Mouse (Mus musculus) kidney, embryonic 14.5 days (tissue): ENCODE data around the gene Bcl6b. TPM values are rescaled to one million over a fixed set of nuclear protein-coding genes. Genes with fewer than 3 reads are reported as not detected.
A peak's percentile ranks its signal among the peaks of the same experiment; 100 is the strongest.

Experiments used
- ATAC-seq: fragments of 200-750 bp; cut with Nextera tagmentation; 2 replicates; pipeline ENCODE4 v1.8.0; 2017; ENCODE audit warnings: moderate number of reproducible peaks, mild to moderate bottlenecking, moderate TSS enrichment, moderate library complexity; ENCODE audit not compliant: low FRiP score, low TSS enrichment
- H3K27ac ChIP-seq: fragments of 300-500 bp; sonication (generic); 2 replicates; pipeline ENCODE4 v1.5.1; 2014; ENCODE audit warnings: low read depth, mild to moderate bottlenecking, low read length, moderate library complexity, mixed read lengths
- H3K27me3 ChIP-seq: fragments of 300-500 bp; sonication (generic); 2 replicates; pipeline ENCODE4 v1.6.1; 2014; ENCODE audit warnings: mild to moderate bottlenecking, low read length; ENCODE audit not compliant: control insufficient read depth, insufficient read depth
- H3K36me3 ChIP-seq: fragments of 300-500 bp; sonication (generic); 2 replicates; pipeline ENCODE4 v1.6.1; 2014; ENCODE audit warnings: low read length, mixed read lengths; ENCODE audit not compliant: control insufficient read depth, insufficient read depth
- H3K4me1 ChIP-seq: fragments of 300-500 bp; sonication (generic); 2 replicates; pipeline ENCODE4 v1.6.1; 2014; ENCODE audit warnings: low read length, mixed read lengths; ENCODE audit not compliant: control insufficient read depth, insufficient read depth
- H3K4me2 ChIP-seq: fragments of 300-500 bp; sonication (generic); replicated peaks from 2 replicates; pipeline ENCODE4 v1.6.1; 2014; ENCODE audit warnings: low read depth, mild to moderate bottlenecking, low read length
- H3K4me3 ChIP-seq: fragments of 300-500 bp; sonication (generic); 2 replicates; pipeline ENCODE4 v1.5.1; 2014; ENCODE audit warnings: mild to moderate bottlenecking, low read length
- H3K9ac ChIP-seq: fragments of 300-500 bp; sonication (generic); 2 replicates; pipeline ENCODE4 v1.6.1; 2014; ENCODE audit warnings: low read depth, mild to moderate bottlenecking, low read length, moderate library complexity
- H3K9me3 ChIP-seq: fragments of 300-500 bp; sonication (generic); 2 replicates; pipeline ENCODE4 v1.6.1; 2016; ENCODE audit warnings: low read length; ENCODE audit not compliant: control insufficient read depth
- WGBS: fragments of 180-500 bp; shearing (Covaris S2); extraction: QIAGEN DNeasy Blood & Tissue Kit; methylation state at CpG from one replicate; pipeline ENCODE4 v1.1.7; 2014; 5-methylcytosine and 5-hydroxymethylcytosine counted together
- microRNA counts: library from miRNA; unstranded; fragments of <30 nt; microRNA quantifications from one replicate; lab custom pipeline; 2017
- microRNA-seq: library from miRNA; unstranded; fragments of <30 nt; microRNA quantifications from one replicate; pipeline ENCODE4, GENCODE M21; 2016
- polyA plus RNA-seq: library from polyadenylated mRNA; unstranded; fragments of >200 nt; fragmentation: Nextera tagmentation; extraction: Ambion mirVana; gene quantifications from 2 replicates; pipeline ENCODE4 v1.2.1, GENCODE M21; 2014

Gene Bcl6b
- polyA plus RNA-seq, 1 experiment from 2014 or later = 20.0 TPM

- Histone ChIP-seq H3K4me3 (no peak overlapping the region), H3K9ac (no peak overlapping the region), H3K9me3 (0 out of 2 replicates have a peak, but pooled peaks cover 2% of the 10 kb centered on the region), H3K27me3 (no peaks in the 10 kb centered on the region; the same call in 1 of the 2 replicates), H3K36me3 (no peaks in the 10 kb centered on the region), H3K27ac (no peak overlapping the region), H3K4me2 (no peak overlapping the region), H3K4me1 (no peaks in the 10 kb centered on the region)
- 76% methylated on average over 11 of the region's 11 CpGs for WGBS
- no peak for ATAC-seq
These were observed 50.8 kb downstream of the Bcl6b start for GRCm38 (mm10) chr11:70178756-70179155.

GRCm38 (mm10) chr11:70178311-70178710, 51.3 kb downstream of the Bcl6b start:
- ATAC-seq = no peak
- Histone ChIP-seq H3K4me3 (no peak overlapping the region), H3K27me3 (no peaks in the 10 kb centered on the region; the same call in 1 of the 2 replicates), H3K36me3 (no peaks in the 10 kb centered on the region), H3K4me1 (no peaks in the 10 kb centered on the region), H3K27ac (no peak overlapping the region), H3K4me2 (no peak overlapping the region), H3K9me3 (0 out of 2 replicates have a peak, but pooled peaks cover 2% of the 10 kb centered on the region), H3K9ac (no peak overlapping the region)
- WGBS = 83% methylated on average over 11 of the region's 11 CpGs

GRCm38 (mm10) chr11:70177647-70178046, 52.0 kb downstream of the Bcl6b start:
- no peak overlapping the region for H3K4me2 ChIP-seq
- H3K9ac ChIP-seq = no peak overlapping the region
- 76% methylated on average over 8 of the region's 8 CpGs for WGBS
- H3K4me3 ChIP-seq = no peak overlapping the region
- ATAC-seq = no peak
- no peaks in the 10 kb centered on the region for H3K4me1 ChIP-seq
- H3K9me3 ChIP-seq = 0 out of 2 replicates have a peak, but pooled peaks cover 2% of the 10 kb centered on the region
- H3K27me3 ChIP-seq = no peaks in the 10 kb centered on the region; the same call in 1 of the 2 replicates
- H3K36me3 ChIP-seq = no peaks in the 10 kb centered on the region
- no peak overlapping the region for H3K27ac ChIP-seq

- 0 out of 2 replicates have a peak, but pooled peaks cover 2% of the 10 kb centered on the region for H3K9me3 ChIP-seq
- no peak overlapping the region for H3K4me2 ChIP-seq
- H3K9ac ChIP-seq = no peak overlapping the region
- H3K36me3 ChIP-seq = no peaks in the 10 kb centered on the region
- H3K27ac ChIP-seq = no peak overlapping the region
- H3K4me3 ChIP-seq = no peak overlapping the region
- no peaks in the 10 kb centered on the region for H3K27me3 ChIP-seq
- 76% methylated on average over 4 of the region's 4 CpGs for WGBS
- H3K4me1 ChIP-seq = no peaks in the 10 kb centered on the region
- no peak for ATAC-seq
These were observed 55.1 kb downstream of the Bcl6b start for GRCm38 (mm10) chr11:70174491-70174890.

MicroRNA genes within 50 kb of the gene (microRNA counts, 519-probe panel; counts per million panel counts)
- not detected for microRNA mmu-miR-195 (lab: Ali Mortazavi, UCI)
- microRNA mmu-miR-497 (lab: Ali Mortazavi, UCI) = not detected

Small RNA genes within 50 kb of the gene (microRNA-seq; reads per million reads assigned to microRNA genes)
- gene Mir195a (637 reads per million, percentile 74 among the genes with 10 or more reads in this experiment), gene Mir497 (not detected), gene Mir497b (not detected)

Other genes with a start within 250 kb of the Bcl6b start
- gene Ctdnep1, start 248.6 kb downstream of the Bcl6b start, polyA plus RNA-seq = 34.5 and 50.1 TPM in 2 replicates
- gene Elp5, start 247.3 kb downstream of the Bcl6b start, polyA plus RNA-seq = 117 and 141 TPM in 2 replicates
- gene Gabarap, start 238.7 kb downstream of the Bcl6b start, polyA plus RNA-seq = 426 and 499 TPM in 2 replicates
- 48.5 and 63.1 TPM in 2 replicates for gene Phf23, start 234.0 kb downstream of the Bcl6b start, polyA plus RNA-seq
- 28.2 and 34.9 TPM in 2 replicates for gene Dvl2, start 229.2 kb downstream of the Bcl6b start, polyA plus RNA-seq
- gene Acadvl, start 214.4 kb downstream of the Bcl6b start, polyA plus RNA-seq = 41.1 and 58.4 TPM in 2 replicates
- gene Dlg4, start 212.9 kb downstream of the Bcl6b start, polyA plus RNA-seq = 13.2 and 16.4 TPM in 2 replicates
- gene Asgr1, start 175.7 kb downstream of the Bcl6b start, polyA plus RNA-seq = 2.0 and 2.4 TPM in 2 replicates
- gene Asgr2, start 137.2 kb downstream of the Bcl6b start, polyA plus RNA-seq = not detected in 2 replicates
- 0.60 TPM in 1 of 2 replicates, not detected in the other for gene Mgl2, start 99.5 kb downstream of the Bcl6b start, polyA plus RNA-seq
- 0.57 and 0.74 TPM in 2 replicates for gene Clec10a, start 73.6 kb downstream of the Bcl6b start, polyA plus RNA-seq
- 3.0 and 3.5 TPM in 2 replicates for gene Slc16a11, start 17.0 kb downstream of the Bcl6b start, polyA plus RNA-seq
- gene Slc16a13, start 8.7 kb downstream of the Bcl6b start, polyA plus RNA-seq = 8.4 and 14.2 TPM in 2 replicates
- gene 0610010K14Rik, start 8.1 kb upstream of the Bcl6b start, polyA plus RNA-seq = 180 and 243 TPM in 2 replicates
- 7.8 and 10.5 TPM in 2 replicates for gene Gm21988, start 10.0 kb upstream of the Bcl6b start, polyA plus RNA-seq
- gene Rnasek, start 10.0 kb upstream of the Bcl6b start, polyA plus RNA-seq = 149 and 173 TPM in 2 replicates
- gene Alox12, start 25.6 kb upstream of the Bcl6b start, polyA plus RNA-seq = 3.3 and 3.6 TPM in 2 replicates
- gene Alox12e, start 92.8 kb upstream of the Bcl6b start, polyA plus RNA-seq = not detected in 2 replicates
- gene Alox15, start 122.2 kb upstream of the Bcl6b start, polyA plus RNA-seq = 0.69 and 1.5 TPM in 2 replicates
- 27.8 and 39.0 TPM in 2 replicates for gene Pelp1, start 180.2 kb upstream of the Bcl6b start, polyA plus RNA-seq
- 11.0 and 23.3 TPM in 2 replicates for gene Arrb2, start 202.8 kb upstream of the Bcl6b start, polyA plus RNA-seq
- 48.7 and 50.0 TPM in 2 replicates for gene Med11, start 222.1 kb upstream of the Bcl6b start, polyA plus RNA-seq
- gene Zmynd15, start 229.6 kb upstream of the Bcl6b start, polyA plus RNA-seq = 0.33 and 0.88 TPM in 2 replicates
- 5.2 and 6.0 TPM in 2 replicates for gene Cxcl16, start 230.2 kb upstream of the Bcl6b start, polyA plus RNA-seq